Mouse (Mus musculus) stomach, embryonic 16.5 days (tissue): ENCODE measurements around the gene Vav2. TPM values are rescaled to one million over a fixed set of nuclear protein-coding genes. Genes with fewer than 3 reads are reported as not detected.

Source experiments
- ATAC-seq: fragments of 200-750 bp; cut with Nextera tagmentation; 2 replicates; pipeline ENCODE4 v1.8.0; 2017; ENCODE audit warnings: moderate number of reproducible peaks, moderate TSS enrichment; ENCODE audit not compliant: insufficient read depth, low FRiP score
- H3K27ac ChIP-seq: fragments of 300-500 bp; sonication (generic); 2 replicates; pipeline ENCODE4 v1.5.1; 2014; ENCODE audit warnings: low read length
- H3K27me3 ChIP-seq: fragments of 300-500 bp; sonication (generic); 2 replicates; pipeline ENCODE4 v1.6.1; 2014; ENCODE audit warnings: low read length, control low read depth, mixed read lengths; ENCODE audit not compliant: control insufficient read depth, insufficient read depth
- H3K36me3 ChIP-seq: fragments of 300-500 bp; sonication (generic); 2 replicates; pipeline ENCODE4 v1.6.1; 2014; ENCODE audit warnings: low read length; ENCODE audit not compliant: control insufficient read depth, insufficient read depth
- H3K4me1 ChIP-seq: fragments of 300-500 bp; sonication (generic); 2 replicates; pipeline ENCODE4 v1.6.1; 2014; ENCODE audit warnings: low read length, control low read depth, mixed read lengths; ENCODE audit not compliant: control insufficient read depth, insufficient read depth
- H3K4me2 ChIP-seq: fragments of 300-500 bp; sonication (generic); 2 replicates; pipeline ENCODE4 v1.6.1; 2014; ENCODE audit warnings: low read depth, low read length, mixed read lengths
- H3K4me3 ChIP-seq: fragments of 300-500 bp; sonication (generic); replicated peaks from 2 replicates; pipeline ENCODE4 v1.5.1; 2014; ENCODE audit warnings: mild to moderate bottlenecking, low read length
- H3K9ac ChIP-seq: fragments of 300-500 bp; sonication (generic); 2 replicates; pipeline ENCODE4 v1.6.1; 2014; ENCODE audit warnings: low read length
- H3K9me3 ChIP-seq: fragments of 300-500 bp; sonication (generic); replicated peaks from 2 replicates; pipeline ENCODE4 v1.6.1; 2016; ENCODE audit warnings: low read length, control low read depth; ENCODE audit not compliant: control insufficient read depth
- WGBS: fragments of 180-500 bp; shearing (Covaris S2); extraction: QIAGEN DNeasy Blood & Tissue Kit; methylation state at CpG from one replicate; pipeline ENCODE4 v1.1.7; 2014; 5-methylcytosine and 5-hydroxymethylcytosine counted together
- polyA plus RNA-seq: library from polyadenylated mRNA; unstranded; fragments of >200 nt; fragmentation: Nextera tagmentation; extraction: Ambion mirVana; gene quantifications from 2 replicates; pipeline ENCODE4 v1.2.1, GENCODE M21; 2015

The Vav2 gene
- polyA plus RNA-seq, 1 experiment from 2014 or later: 6.8 TPM

GRCm38 (mm10) chr2:27469292-27469990 is 42.6 kb upstream of the Vav2 start:
- ATAC-seq: no peak
- no peak overlapping the region for H3K27ac ChIP-seq

GRCm38 (mm10) chr2:27462901-27463300 is 36.1 kb upstream of the Vav2 start:
- 90% methylated on average over 4 of the region's 4 CpGs for WGBS
- ATAC-seq: no peak
- Histone ChIP-seq H3K4me1 (no peaks in the 10 kb centered on the region), H3K27ac (no peak overlapping the region), H3K9me3 (no peaks in the 10 kb centered on the region), H3K36me3 (peaks cover 31% of the 10 kb centered on the region), H3K27me3 (no peaks in the 10 kb centered on the region), H3K4me3 (no peak overlapping the region), H3K9ac (no peak overlapping the region), H3K4me2 (no peak overlapping the region)

More at GRCm38 (mm10) chr2:27469292-27469990, 42.6 kb upstream of the Vav2 start:
- Histone ChIP-seq H3K9me3 (no peaks in the 10 kb centered on the region), H3K27me3 (no peaks in the 10 kb centered on the region), H3K9ac (peak overlapping the region; percentile 29; the same call in 1 of the 2 replicates), H3K4me3 (no peak overlapping the region), H3K36me3 (no peaks in the 10 kb centered on the region), H3K4me1 (peaks cover 39% of the 10 kb centered on the region), H3K4me2 (no peak overlapping the region)
- WGBS: 68% methylated on average over 4 of the region's 4 CpGs

- WGBS: 81% methylated on average over 4 of the region's 4 CpGs
- Histone ChIP-seq H3K36me3 (peaks cover 31% of the 10 kb centered on the region), H3K9ac (no peak overlapping the region), H3K4me3 (no peak overlapping the region), H3K27me3 (no peaks in the 10 kb centered on the region), H3K4me2 (no peak overlapping the region), H3K9me3 (no peaks in the 10 kb centered on the region), H3K4me1 (no peaks in the 10 kb centered on the region), H3K27ac (no peak overlapping the region)
- no peak for ATAC-seq
Measured at GRCm38 (mm10) chr2:27461881-27462660, 35.2 kb upstream of the Vav2 start.

GRCm38 (mm10) chr2:27460651-27461050 is 33.8 kb upstream of the Vav2 start:
- no peaks in the 10 kb centered on the region for H3K9me3 ChIP-seq
- H3K4me2 ChIP-seq: no peak overlapping the region
- no peak overlapping the region for H3K27ac ChIP-seq
- H3K4me1 ChIP-seq: no peaks in the 10 kb centered on the region
- no peak overlapping the region for H3K9ac ChIP-seq
- H3K36me3 ChIP-seq: peaks cover 35% of the 10 kb centered on the region
- H3K27me3 ChIP-seq: no peaks in the 10 kb centered on the region
- 56% methylated on average over 9 of the region's 9 CpGs for WGBS
- ATAC-seq: no peak
- no peak overlapping the region for H3K4me3 ChIP-seq

- no peak overlapping the region for H3K4me3 ChIP-seq
- WGBS: 78% methylated on average over 5 of the region's 5 CpGs
- peaks cover 35% of the 10 kb centered on the region for H3K36me3 ChIP-seq
- H3K27me3 ChIP-seq: no peaks in the 10 kb centered on the region
- ATAC-seq: no peak
- no peak overlapping the region for H3K4me2 ChIP-seq
- no peaks in the 10 kb centered on the region for H3K4me1 ChIP-seq
- H3K27ac ChIP-seq: no peak overlapping the region
- H3K9ac ChIP-seq: no peak overlapping the region
- no peaks in the 10 kb centered on the region for H3K9me3 ChIP-seq
Measured at GRCm38 (mm10) chr2:27460163-27460562, 33.3 kb upstream of the Vav2 start.

GRCm38 (mm10) chr2:27459735-27460134 is 32.9 kb upstream of the Vav2 start:
- no peaks in the 10 kb centered on the region for H3K27me3 ChIP-seq
- no peak overlapping the region for H3K9ac ChIP-seq
- H3K4me2 ChIP-seq: no peak overlapping the region
- no peaks in the 10 kb centered on the region for H3K4me1 ChIP-seq
- WGBS: 83% methylated on average over 7 of the region's 7 CpGs
- peaks cover 35% of the 10 kb centered on the region for H3K36me3 ChIP-seq
- no peak overlapping the region for H3K27ac ChIP-seq
- no peak for ATAC-seq
- no peaks in the 10 kb centered on the region for H3K9me3 ChIP-seq
- H3K4me3 ChIP-seq: no peak overlapping the region

GRCm38 (mm10) chr2:27450226-27450625 is 23.4 kb upstream of the Vav2 start:
- Histone ChIP-seq H3K27ac (no peak overlapping the region), H3K4me1 (no peaks in the 10 kb centered on the region), H3K27me3 (no peaks in the 10 kb centered on the region), H3K9ac (no peak overlapping the region), H3K9me3 (no peaks in the 10 kb centered on the region), H3K36me3 (peaks cover 24% of the 10 kb centered on the region), H3K4me3 (no peak overlapping the region), H3K4me2 (no peak overlapping the region)
- WGBS: 80% methylated on average over 14 of the region's 14 CpGs
- ATAC-seq: no peak

- Histone ChIP-seq H3K9me3 (no peaks in the 10 kb centered on the region), H3K9ac (no peak overlapping the region), H3K4me3 (no peak overlapping the region), H3K36me3 (peaks cover 18% of the 10 kb centered on the region), H3K4me1 (peaks cover 3% of the 10 kb centered on the region; the same call in 1 of the 2 replicates), H3K27ac (no peak overlapping the region), H3K4me2 (no peak overlapping the region), H3K27me3 (no peaks in the 10 kb centered on the region)
- no peak for ATAC-seq
- WGBS: 81% methylated on average over 5 of the region's 5 CpGs
Measured at GRCm38 (mm10) chr2:27447782-27448181, 20.9 kb upstream of the Vav2 start.

GRCm38 (mm10) chr2:27446812-27447211 is 20.0 kb upstream of the Vav2 start:
- H3K9ac ChIP-seq: no peak overlapping the region
- H3K9me3 ChIP-seq: no peaks in the 10 kb centered on the region
- no peaks in the 10 kb centered on the region for H3K27me3 ChIP-seq
- H3K4me3 ChIP-seq: no peak overlapping the region
- no peak overlapping the region for H3K27ac ChIP-seq
- no peak for ATAC-seq
- H3K4me2 ChIP-seq: no peak overlapping the region
- peaks cover 4% of the 10 kb centered on the region; the same call in 1 of the 2 replicates for H3K4me1 ChIP-seq
- 88% methylated on average over 8 of the region's 8 CpGs for WGBS
- H3K36me3 ChIP-seq: peaks cover 13% of the 10 kb centered on the region
